ENCODE assay signal across 8 mouse cellular contexts in genomic region chr2:167421330-167422149, GRCm38 (mm10). TPM values are rescaled to one million over a fixed set of nuclear protein-coding genes. Genes with fewer than 3 reads are reported as not detected.
A peak's percentile ranks its signal among the peaks of the same experiment; 100 is the strongest.
DNase-seq lines count a peak whose midpoint lies in the region; ATAC-seq lines count a peak whose summit lies in the region.

Gene Slc9a8, plus strand, starts transcription at chr2:167421712.

- H3K9me3 ChIP-seq in hindbrain, embryonic 11.5 days (ENCODE audit: control insufficient read depth, low read length): no peaks in the 10 kb centered on the region

- peak within 1 kb of the TSS; percentile 72 for H3K4me3 ChIP-seq in hindbrain, embryonic 11.5 days (ENCODE audit: low read depth, low read length)

- H3K36me3 ChIP-seq in hindbrain, embryonic 11.5 days (ENCODE audit: control insufficient read depth, insufficient read depth, low read length): peaks cover 6% of the 10 kb centered on the region; the same call in 1 of the 2 replicates

- peak within 1 kb of the TSS; percentile 64 for H3K4me2 ChIP-seq in hindbrain, embryonic 11.5 days (replicated peaks; ENCODE audit: low read depth, low read length)

- WGBS in hindbrain, embryonic 11.5 days: under 1% methylated on average over 60 of the region's 66 CpGs

- peak within 1 kb of the TSS; percentile 98 for H3K27ac ChIP-seq in hindbrain, embryonic 11.5 days (ENCODE audit: low read depth, low read length)

- no peaks in the 10 kb centered on the region for H3K27me3 ChIP-seq in hindbrain, embryonic 11.5 days (ENCODE audit: control insufficient read depth, insufficient read depth, low read length)

- peaks cover 8% of the 10 kb centered on the region for H3K4me1 ChIP-seq in hindbrain, embryonic 11.5 days (replicated peaks; ENCODE audit: control insufficient read depth, insufficient read depth, low read length)

- peak; percentile 96 for ATAC-seq in hindbrain, embryonic 11.5 days (ENCODE audit: low FRiP score)

- peak within 1 kb of the TSS; percentile 97 for H3K9ac ChIP-seq in hindbrain, embryonic 11.5 days (ENCODE audit: low read depth, low read length)

- peak; percentile 66 for DNase-seq in MEL-GATA-1-ER (ENCODE audit: extremely low read depth, low read depth)
- DNase-seq in cerebellum, adult 9-10 months: peak; percentile 90
- DNase-seq in frontal cortex, adult 2 months (ENCODE audit: extremely low spot score in 1 of 2, low spot score in 1 of 2): peak; percentile 73 to 92
- peak; percentile 95 for DNase-seq in hindbrain, embryonic 11.5 days (ENCODE audit: low spot score)
- DNase-seq in layer of hippocampus, postnatal 10 days (ENCODE audit: low spot score in 2 of 2): peak; percentile 93 to 95
- peak; percentile 98 for DNase-seq in lung, postnatal 10 days
- DNase-seq in ovary, postnatal 36 days (ENCODE audit: low spot score): peak; percentile 96
- peak; percentile 94 for DNase-seq in thymus, postnatal 25 days

RNA-seq across cellular contexts. Expression of gene Slc9a8, which starts in this region (rescaled TPM):
- 47.3 and 49.6 TPM in 2 replicates for polyA plus RNA-seq in frontal cortex, adult 2 months (2012; rRNA removed)
- 15.7 and 21.8 TPM in 2 replicates for polyA plus RNA-seq in hindbrain, embryonic 11.5 days (2014; fragmentation: Nextera tagmentation; extraction: Ambion mirVana)
- 10 to 100 TPM; 33.6 to 35.0 TPM for total RNA-seq in layer of hippocampus, postnatal 10 days (2021)

Comparison
In these comparisons a context has a peak if more than half of its experiments do, and no peak if none do; other contexts are left out.
1. Peak in every context shown above with its lines: DNase-seq, ATAC-seq, H3K4me3 ChIP-seq and H3K27ac ChIP-seq.